Mouse (Mus musculus): ENCODE data around the gene Fbxo45. TPM values are rescaled to one million over a fixed set of nuclear protein-coding genes. Genes with fewer than 3 reads are reported as not detected.

The Fbxo45 gene
- 19.9 and 23.9 TPM in 2 replicates for polyA plus RNA-seq (2014; fragmentation: Nextera tagmentation; extraction: Ambion mirVana)

- DNase-seq (peak; percentile 97), ATAC-seq (ENCODE audit: insufficient read depth) (peak; percentile 99)
- WGBS = under 1% methylated on average over 48 of the region's 48 CpGs
- no peaks in the 10 kb centered on the region for H3K9me3 ChIP-seq (ENCODE audit: low read depth, low read length)
- peak within 1 kb of the TSS; percentile 95 for H3K27ac ChIP-seq (ENCODE audit: low read depth)
- peak within 1 kb of the TSS; percentile 71 for H3K4me2 ChIP-seq
- H3K9ac ChIP-seq = peak within 1 kb of the TSS; percentile 87
- no peak for TF ChIP-seq CTCF (IDR thresholded peaks at IDR 0.05; ENCODE audit: low read depth)
- no peaks in the 10 kb centered on the region for H3K27me3 ChIP-seq (ENCODE audit: insufficient read depth, low read length)
- H3K4me3 ChIP-seq (ENCODE audit: low read depth, low read length) = peak within 1 kb of the TSS; percentile 83
- peaks cover 8% of the 10 kb centered on the region; the same call in 1 of the 2 replicates for H3K4me1 ChIP-seq (ENCODE audit: insufficient read depth)
- H3K36me3 ChIP-seq (ENCODE audit: insufficient read depth) = peaks cover 4% of the 10 kb centered on the region; the same call in 1 of the 2 replicates
Measured at GRCm38 (mm10) chr16:32246952-32247370, at the start of gene Fbxo45, which contains the start of gene Wdr53. Gene Fbxo45, minus strand, starts transcription at chr16:32247158. Gene Wdr53, plus strand, starts transcription at chr16:32247227.

- Histone ChIP-seq H3K9me3 (ENCODE audit: low read depth, low read length) (no peaks in the 10 kb centered on the region), H3K36me3 (ENCODE audit: insufficient read depth) (peaks cover 58% of the 10 kb centered on the region), H3K4me1 (ENCODE audit: insufficient read depth) (no peaks in the 10 kb centered on the region), H3K27me3 (ENCODE audit: insufficient read depth, low read length) (no peaks in the 10 kb centered on the region), H3K4me3 (ENCODE audit: low read depth, low read length) (no peak overlapping the region), H3K4me2 (no peak overlapping the region), H3K27ac (ENCODE audit: low read depth) (no peak overlapping the region), H3K9ac (no peak overlapping the region)
- TF ChIP-seq CTCF (IDR thresholded peaks at IDR 0.05; ENCODE audit: low read depth) = no peak
- DNase-seq (no peak), ATAC-seq (ENCODE audit: insufficient read depth) (no peak)
- WGBS = 89% methylated on average over 4 of the region's 4 CpGs
Measured at GRCm38 (mm10) chr16:32291821-32292220, 44.9 kb upstream of the Fbxo45 start.

GRCm38 (mm10) chr16:32282608-32283007 is 35.6 kb upstream of the Fbxo45 start:
- H3K9ac ChIP-seq = no peak overlapping the region
- TF ChIP-seq CTCF (IDR thresholded peaks at IDR 0.05; ENCODE audit: low read depth) = no peak
- no peak overlapping the region for H3K4me3 ChIP-seq (ENCODE audit: low read depth, low read length)
- H3K4me1 ChIP-seq (ENCODE audit: insufficient read depth) = 0 out of 2 replicates have a peak, but pooled peaks cover 4% of the 10 kb centered on the region
- peaks cover 67% of the 10 kb centered on the region for H3K36me3 ChIP-seq (ENCODE audit: insufficient read depth)
- H3K4me2 ChIP-seq = no peak overlapping the region
- no peak for ATAC-seq (ENCODE audit: insufficient read depth)
- H3K9me3 ChIP-seq (ENCODE audit: low read depth, low read length) = peaks cover 5% of the 10 kb centered on the region; the same call in 1 of the 2 replicates
- H3K27ac ChIP-seq (ENCODE audit: low read depth) = no peak overlapping the region
- no peak for DNase-seq
- H3K27me3 ChIP-seq (ENCODE audit: insufficient read depth, low read length) = no peaks in the 10 kb centered on the region

GRCm38 (mm10) chr16:32280211-32280610 is 33.3 kb upstream of the Fbxo45 start:
- no peak for DNase-seq
- H3K4me2 ChIP-seq = peak overlapping the region; percentile 61
- peaks cover 43% of the 10 kb centered on the region for H3K36me3 ChIP-seq (ENCODE audit: insufficient read depth)
- peaks cover 5% of the 10 kb centered on the region; the same call in 1 of the 2 replicates for H3K9me3 ChIP-seq (ENCODE audit: low read depth, low read length)
- WGBS = 93% methylated on average over 8 of the region's 8 CpGs
- ATAC-seq (ENCODE audit: insufficient read depth) = no peak
- H3K4me1 ChIP-seq (ENCODE audit: insufficient read depth) = 0 out of 2 replicates have a peak, but pooled peaks cover 4% of the 10 kb centered on the region
- H3K4me3 ChIP-seq (ENCODE audit: low read depth, low read length) = no peak overlapping the region
- TF ChIP-seq CTCF (IDR thresholded peaks at IDR 0.05; ENCODE audit: low read depth) = no peak
- H3K27ac ChIP-seq (ENCODE audit: low read depth) = no peak overlapping the region
- no peaks in the 10 kb centered on the region for H3K27me3 ChIP-seq (ENCODE audit: insufficient read depth, low read length)
- no peak overlapping the region for H3K9ac ChIP-seq

- DNase-seq (peak; percentile 23), ATAC-seq (ENCODE audit: insufficient read depth) (no peak)
- WGBS = 38% methylated on average over 7 of the region's 7 CpGs
- Histone ChIP-seq H3K27me3 (ENCODE audit: insufficient read depth, low read length) (no peaks in the 10 kb centered on the region), H3K9ac (peak overlapping the region; percentile 93), H3K9me3 (ENCODE audit: low read depth, low read length) (peaks cover 5% of the 10 kb centered on the region; the same call in 1 of the 2 replicates), H3K27ac (ENCODE audit: low read depth) (no peak overlapping the region; the same call in 1 of the 2 replicates), H3K4me1 (ENCODE audit: insufficient read depth) (0 out of 2 replicates have a peak, but pooled peaks cover 4% of the 10 kb centered on the region), H3K4me2 (peak overlapping the region; percentile 61), H3K4me3 (ENCODE audit: low read depth, low read length) (peak overlapping the region; percentile 85), H3K36me3 (ENCODE audit: insufficient read depth) (peaks cover 25% of the 10 kb centered on the region)
- no peak for TF ChIP-seq CTCF (IDR thresholded peaks at IDR 0.05; ENCODE audit: low read depth)
Measured at GRCm38 (mm10) chr16:32278396-32278795, 31.4 kb upstream of the Fbxo45 start.

- Histone ChIP-seq H3K27me3 (ENCODE audit: insufficient read depth, low read length) (no peaks in the 10 kb centered on the region), H3K9me3 (ENCODE audit: low read depth, low read length) (peaks cover 5% of the 10 kb centered on the region; the same call in 1 of the 2 replicates), H3K9ac (peak within 1 kb of the TSS; percentile 93), H3K27ac (ENCODE audit: low read depth) (peak within 1 kb of the TSS; percentile 98), H3K36me3 (ENCODE audit: insufficient read depth) (peaks cover 17% of the 10 kb centered on the region), H3K4me2 (peak within 1 kb of the TSS; percentile 61), H3K4me3 (ENCODE audit: low read depth, low read length) (peak within 1 kb of the TSS; percentile 85), H3K4me1 (ENCODE audit: insufficient read depth) (0 out of 2 replicates have a peak, but pooled peaks cover 4% of the 10 kb centered on the region)
- ATAC-seq (ENCODE audit: insufficient read depth) (peak; percentile 96), DNase-seq (peak; percentile 96)
- no peak for TF ChIP-seq CTCF (IDR thresholded peaks at IDR 0.05; ENCODE audit: low read depth)
- under 1% methylated on average over 75 of the region's 75 CpGs for WGBS
Measured at GRCm38 (mm10) chr16:32277308-32278256, 30.6 kb upstream of the Fbxo45 start, which contains the start of gene Rnf168. Gene Rnf168, plus strand, starts transcription at chr16:32277459.

- no peak overlapping the region for H3K27ac ChIP-seq (ENCODE audit: low read depth)
- no peaks in the 10 kb centered on the region for H3K4me1 ChIP-seq (ENCODE audit: insufficient read depth)
- H3K27me3 ChIP-seq (ENCODE audit: insufficient read depth, low read length) = no peaks in the 10 kb centered on the region
- no peak overlapping the region for H3K9ac ChIP-seq
- H3K4me2 ChIP-seq = no peak overlapping the region
- DNase-seq (no peak), ATAC-seq (ENCODE audit: insufficient read depth) (no peak)
- no peak overlapping the region for H3K4me3 ChIP-seq (ENCODE audit: low read depth, low read length)
- H3K9me3 ChIP-seq (ENCODE audit: low read depth, low read length) = peaks cover 5% of the 10 kb centered on the region; the same call in 1 of the 2 replicates
- no peak for TF ChIP-seq CTCF (IDR thresholded peaks at IDR 0.05; ENCODE audit: low read depth)
- peaks cover 11% of the 10 kb centered on the region for H3K36me3 ChIP-seq (ENCODE audit: insufficient read depth)
- 67% methylated on average over 1 of the region's 1 CpGs for WGBS
Measured at GRCm38 (mm10) chr16:32275830-32276229, 28.9 kb upstream of the Fbxo45 start.
